Mouse (Mus musculus) subcutaneous adipose tissue, adult 2 months (tissue): Measurements from ENCODE around the gene Fgf3. TPM values are rescaled to one million over a fixed set of nuclear protein-coding genes. Genes with fewer than 3 reads are reported as not detected.

Source experiments
- polyA plus RNA-seq: library from polyadenylated mRNA; depleted of rRNA; stranded (reverse); fragments of >200 nt; gene quantifications from 2 replicates; pipeline ENCODE4 v1.2.3, GENCODE M21; 2012; ENCODE audit warnings: low replicate concordance; rRNA removed

Fgf3 gene
- 0.16 TPM in 1 of 2 replicates, not detected in the other for polyA plus RNA-seq

DNA sequence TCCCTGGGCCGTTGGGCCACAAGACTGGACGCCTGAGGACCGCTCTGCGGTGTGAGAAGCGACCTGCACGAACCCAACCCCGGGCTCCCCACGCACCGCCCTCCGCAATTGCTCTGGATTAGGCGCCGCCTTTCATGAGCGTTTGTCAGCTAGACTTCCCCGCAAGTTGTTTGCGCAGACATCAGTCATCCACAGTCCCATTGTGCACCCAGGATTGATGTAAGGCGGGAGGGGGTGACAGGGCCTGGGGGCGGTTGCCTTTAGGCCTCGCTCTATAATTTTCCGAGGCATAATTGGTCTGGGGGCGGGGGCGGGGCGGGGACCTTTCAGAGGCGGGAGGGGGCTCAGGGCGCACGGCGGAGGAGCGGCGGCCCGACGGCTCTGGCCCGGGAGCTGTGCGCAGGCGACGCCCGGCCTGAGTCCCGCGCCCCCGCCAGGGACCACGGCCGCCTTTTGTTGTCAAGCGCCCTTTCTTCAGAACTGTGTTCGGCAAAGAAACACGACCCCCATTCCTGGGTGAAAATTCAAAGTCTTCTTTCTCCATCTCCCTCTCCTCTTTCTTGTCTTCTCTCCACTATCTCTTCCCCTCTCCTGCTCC lies at the start of gene Fgf3:
Fgf3 (plus strand) TSS at position 193 of the 598 bp plus-strand sequence.

GRCm38 (mm10) chr7:144847067-144847466 lies 9.2 kb downstream of the Fgf3 start, which contains the start of gene Fgf4:
Gene Fgf4, plus strand, starts transcription at chr7:144847367.

Other genes starting within 250 kb of the Fgf3 start
- gene Ano1, start 86.1 kb upstream of the Fgf3 start, polyA plus RNA-seq = 21.5 and 100 TPM in 2 replicates
- gene Fgf4, start 9.3 kb downstream of the Fgf3 start, polyA plus RNA-seq = not detected in 2 replicates
- not detected in 2 replicates for gene Fgf15, start 58.4 kb downstream of the Fgf3 start, polyA plus RNA-seq
- 19.1 and 23.2 TPM in 2 replicates for gene LTO1, start 77.0 kb downstream of the Fgf3 start, polyA plus RNA-seq
- 32.7 and 68.9 TPM in 2 replicates for gene Ccnd1, start 101.8 kb downstream of the Fgf3 start, polyA plus RNA-seq